Mouse (Mus musculus) c-Kit-positive CD71-negative TER-119-negative erythroid progenitor cells, embryonic 14.5 days (primary cell): ENCODE measurements around the gene Itga10.
"Not testable (repeated sequence)": the region's sequence is repeated elsewhere in the genome, so short reads cannot be mapped to it uniquely, and the experiment has no call there.

ENCODE experiments used
- DNase-seq: peaks from one replicate; pipeline ENCODE4 v3.0.0-alpha.2; 2013; ENCODE audit warnings: low read depth

Itga10 gene

DNA sequence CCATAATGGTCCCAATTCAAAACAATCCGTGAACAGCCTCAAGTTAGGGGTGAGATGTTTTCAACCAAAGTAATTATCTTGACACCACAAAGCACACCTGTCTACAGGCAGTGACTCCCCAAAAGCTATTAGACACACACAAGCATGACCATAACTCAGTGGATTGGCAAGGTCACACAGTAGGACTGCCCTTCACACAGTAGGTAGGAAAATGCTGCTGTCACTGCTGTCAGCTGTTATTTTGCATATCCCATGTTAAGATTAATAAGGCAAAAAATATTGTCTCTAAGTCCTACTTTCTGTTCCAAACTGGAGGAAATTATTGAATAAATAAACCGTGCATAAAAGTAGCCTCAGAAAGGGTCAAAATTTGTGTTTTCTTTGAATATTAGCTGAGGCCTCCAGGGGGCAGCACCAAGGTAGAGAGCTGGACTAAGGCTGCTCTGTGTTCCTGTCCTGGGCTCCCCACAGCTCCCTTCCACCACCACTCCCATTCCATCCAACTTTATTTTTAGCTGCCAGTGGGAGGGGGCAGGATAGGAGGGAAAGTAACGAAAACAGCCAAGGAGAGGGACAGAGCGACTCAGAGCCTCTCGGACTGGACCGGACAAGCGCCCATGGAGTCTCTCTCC, at the start of gene Itga10:
Itga10 (plus strand) TSS at position 567 of the 632 bp plus-strand sequence.
- no peak for DNase-seq

DNA sequence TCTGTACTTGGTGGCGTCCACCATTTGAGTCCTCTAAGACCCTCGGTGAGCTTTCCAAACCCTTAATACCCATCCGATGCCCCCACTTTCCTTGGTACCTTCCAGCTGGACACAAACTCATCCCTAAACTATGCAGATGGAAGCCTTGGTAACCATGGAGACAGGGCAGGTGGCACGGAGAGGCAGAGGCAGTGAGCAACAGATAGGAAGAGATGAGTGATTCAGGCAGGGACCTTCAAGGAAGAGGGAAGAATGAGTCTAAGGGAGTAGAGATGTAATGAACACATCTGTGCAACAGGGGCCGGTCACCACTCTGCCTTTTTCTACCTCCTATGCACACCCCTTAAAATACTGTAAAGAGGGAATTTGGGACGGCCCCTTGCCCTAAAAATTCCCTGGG, 49.7 kb upstream of the Itga10 start:
- no peak for DNase-seq

DNA sequence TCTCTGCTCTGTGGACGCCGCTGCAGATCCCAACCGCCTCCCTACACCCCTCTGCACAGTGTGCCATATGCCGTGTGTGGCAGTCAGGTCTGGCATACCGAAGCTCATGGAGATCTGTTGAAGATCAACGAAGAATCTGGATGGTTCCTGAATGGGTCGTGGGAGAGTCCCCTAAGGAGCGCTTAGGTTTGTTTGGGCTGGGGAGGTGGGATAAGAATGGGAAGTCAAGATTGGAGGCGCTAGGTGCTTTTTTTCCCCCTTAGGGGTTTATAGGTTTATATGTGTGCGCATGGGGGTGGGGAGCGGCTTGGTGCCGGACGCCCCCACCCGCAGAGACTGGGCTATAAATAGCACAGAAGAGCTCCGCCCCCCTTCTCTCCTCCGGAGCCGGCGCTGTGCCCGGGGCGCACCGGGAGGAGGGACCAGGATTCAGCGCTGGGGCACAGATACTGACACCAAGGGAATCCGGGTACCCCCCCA, 49.1 kb upstream of the Itga10 start, which contains the start of gene Ankrd34a:
Ankrd34a (plus strand) TSS at position 409 of the 480 bp plus-strand sequence.
- DNase-seq, result no peak

DNA sequence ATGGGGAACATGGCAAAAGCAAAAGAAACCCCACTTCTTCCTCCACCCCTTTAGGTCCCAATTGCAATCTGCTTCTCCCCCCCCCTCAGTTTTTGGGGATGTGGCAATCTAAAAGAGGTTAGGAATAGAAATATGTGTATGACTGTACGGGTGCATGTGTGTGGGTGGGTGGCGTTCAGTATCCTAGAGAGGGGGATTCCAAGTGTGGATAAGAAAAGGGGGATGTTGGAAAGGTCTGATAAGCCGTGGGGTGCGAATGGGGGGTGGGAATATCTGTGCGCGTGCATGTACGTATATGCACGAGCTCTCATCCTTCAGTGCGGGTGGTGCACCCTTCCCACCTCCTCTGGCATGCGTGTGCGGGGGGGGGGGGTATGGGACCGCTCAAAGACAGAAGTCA, 48.5 kb upstream of the Itga10 start:
- DNase-seq, result no peak

DNA sequence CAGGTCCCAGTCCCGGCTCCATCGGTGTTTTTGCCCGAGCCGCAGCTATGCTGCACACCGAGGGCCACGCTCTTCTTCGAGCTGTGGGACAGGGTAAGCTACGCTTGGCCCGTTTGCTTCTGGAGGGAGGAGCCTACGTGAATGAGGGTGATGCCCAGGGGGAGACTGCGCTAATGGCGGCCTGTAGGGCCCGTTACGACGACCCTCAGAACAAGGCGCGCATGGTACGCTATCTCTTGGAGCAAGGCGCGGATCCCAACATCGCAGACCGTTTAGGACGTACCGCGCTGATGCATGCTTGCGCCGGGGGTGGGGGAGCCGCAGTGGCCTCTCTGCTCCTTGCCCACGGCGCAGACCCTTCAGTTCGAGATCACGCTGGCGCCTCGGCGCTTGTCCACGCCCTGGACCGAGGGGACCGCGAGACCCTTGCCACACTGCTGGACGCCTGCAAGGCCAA, 47.9 kb upstream of the Itga10 start:
- no peak for DNase-seq

DNA sequence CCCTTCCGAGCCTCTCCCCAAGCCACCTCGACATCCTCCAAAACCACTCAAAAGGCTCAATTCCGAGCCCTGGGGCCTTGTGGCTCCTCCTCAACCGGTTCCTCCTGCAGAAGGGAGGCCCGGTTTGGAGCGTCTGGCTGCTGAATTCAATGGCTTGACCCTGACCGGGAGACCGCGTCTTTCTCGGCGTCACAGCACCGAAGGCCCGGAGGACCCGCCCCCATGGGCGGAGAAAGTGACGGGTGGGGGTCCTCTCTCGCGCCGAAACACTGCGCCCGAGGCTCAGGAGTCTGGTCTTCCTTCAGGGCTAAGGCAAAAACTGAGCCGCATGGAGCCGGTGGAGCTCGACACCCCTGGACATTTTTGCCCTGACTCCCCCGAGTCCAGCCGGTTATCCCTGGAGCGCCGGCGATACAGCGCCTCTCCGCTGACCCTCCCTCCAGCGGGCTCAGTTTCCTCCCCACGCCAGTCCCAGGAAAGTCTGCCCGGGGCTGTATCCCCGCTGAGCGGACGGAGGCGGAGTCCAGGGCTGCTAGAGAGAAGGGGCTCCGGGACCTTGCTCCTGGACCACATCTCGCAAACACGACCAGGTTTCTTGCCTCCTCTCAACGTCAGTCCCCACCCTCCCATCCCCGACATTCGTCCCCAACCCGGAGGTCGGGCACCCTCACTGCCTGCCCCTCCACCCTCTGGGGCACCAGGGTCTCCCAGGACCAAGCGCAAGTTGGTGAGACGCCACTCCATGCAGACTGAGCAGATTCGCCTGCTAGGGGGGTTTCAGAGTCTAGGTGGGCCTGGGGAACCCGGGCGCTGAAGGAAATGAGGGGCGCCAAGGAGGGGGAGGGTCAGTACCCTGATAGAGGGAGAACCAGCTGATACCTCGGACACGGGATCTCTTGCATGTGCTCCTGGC, 47.0 kb upstream of the Itga10 start:
- no peak for DNase-seq

DNA sequence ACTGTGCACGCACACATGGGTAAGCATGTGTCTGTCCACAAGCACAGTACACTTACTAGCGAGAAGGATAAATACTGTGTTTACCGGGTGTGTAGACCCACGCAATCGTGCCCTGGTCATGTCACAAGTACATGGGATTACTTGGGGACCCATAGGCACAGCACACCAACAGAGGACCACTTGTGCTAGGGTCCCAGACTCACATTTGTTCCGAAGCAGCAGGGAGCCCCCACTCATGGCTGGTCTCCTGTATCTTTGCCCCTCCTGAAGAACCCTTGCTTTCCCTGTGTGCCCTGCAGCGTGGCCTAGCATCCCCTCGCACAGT, 46.4 kb upstream of the Itga10 start:
- no peak for DNase-seq

DNA sequence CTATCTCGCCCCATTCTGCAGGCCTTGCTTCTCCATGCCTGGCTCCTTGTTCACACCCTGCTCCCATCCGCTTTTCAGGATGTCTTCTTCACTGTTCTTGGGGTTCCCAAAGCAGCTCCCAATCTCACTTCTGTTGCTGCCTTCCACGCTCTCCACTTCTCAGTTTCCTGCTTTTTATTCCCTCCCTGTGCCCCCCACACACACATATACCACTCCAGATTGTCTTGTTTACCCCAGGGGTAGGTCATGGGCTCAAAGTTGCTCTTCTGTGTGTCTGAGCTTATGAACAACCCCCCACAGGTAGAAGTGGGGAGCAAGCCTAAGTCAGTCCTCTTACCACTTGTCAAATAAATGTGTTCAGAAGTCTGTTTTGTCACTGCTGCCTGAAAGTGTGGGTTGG, 46.0 kb upstream of the Itga10 start:
- no peak for DNase-seq

DNA sequence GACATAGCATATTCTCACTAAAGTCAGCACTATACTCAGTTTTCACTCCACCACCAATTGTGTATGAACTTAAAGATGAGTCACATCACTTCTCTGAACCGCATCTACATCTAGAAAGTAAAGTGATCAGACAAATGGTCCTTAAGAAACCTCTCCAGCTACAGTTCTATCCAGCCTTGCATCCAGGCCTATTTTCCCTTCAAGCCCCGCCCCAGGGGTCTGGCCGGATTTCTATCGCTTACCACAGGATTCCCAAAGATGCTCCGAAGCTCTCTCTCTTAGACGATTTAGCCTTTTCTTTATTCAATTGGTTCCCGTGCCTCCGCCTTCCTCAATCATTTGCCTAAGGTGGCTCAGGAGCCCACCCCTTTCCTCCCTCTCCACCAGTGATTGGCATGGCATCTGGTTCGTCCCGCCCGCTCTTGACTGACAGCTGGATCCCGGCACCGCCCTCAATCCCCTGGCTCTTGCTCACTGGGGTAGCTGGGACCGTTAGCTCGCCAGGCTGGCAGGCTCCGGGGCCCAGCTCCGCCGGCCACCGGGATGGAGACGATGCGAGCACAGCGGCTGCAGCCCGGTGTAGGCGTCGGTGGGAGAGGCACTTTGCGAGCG, 44.6 kb upstream of the Itga10 start, which contains the start of gene Lix1l:
Lix1l (plus strand) TSS at position 511 of the 612 bp plus-strand sequence.
- DNase-seq, result peak; percentile 86

DNA sequence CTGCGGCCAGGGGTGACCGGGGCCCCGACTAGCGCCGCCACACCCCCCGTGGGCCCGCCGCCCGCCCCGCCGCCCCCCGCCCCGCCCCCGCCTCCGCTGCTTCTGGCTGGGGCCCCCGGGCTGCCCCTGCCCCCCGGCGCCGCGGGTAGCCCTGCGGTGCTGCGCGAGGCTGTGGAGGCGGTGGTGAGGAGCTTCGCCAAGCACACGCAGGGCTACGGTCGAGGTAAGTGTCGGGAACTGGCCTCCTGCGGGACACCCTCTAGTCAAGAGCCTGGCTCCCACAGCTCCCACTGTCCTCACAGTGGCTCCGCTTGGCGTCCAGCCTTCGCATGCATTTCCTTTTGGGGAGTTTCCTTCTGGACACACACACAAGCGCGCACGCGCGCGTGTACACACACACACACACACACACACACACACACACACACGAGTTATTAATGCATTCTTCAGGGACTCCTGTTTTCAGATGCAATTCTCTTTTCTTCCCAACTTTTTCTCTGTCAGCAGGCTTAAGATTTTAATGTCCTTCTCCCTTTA, 44.1 kb upstream of the Itga10 start:
- no peak for DNase-seq

DNA sequence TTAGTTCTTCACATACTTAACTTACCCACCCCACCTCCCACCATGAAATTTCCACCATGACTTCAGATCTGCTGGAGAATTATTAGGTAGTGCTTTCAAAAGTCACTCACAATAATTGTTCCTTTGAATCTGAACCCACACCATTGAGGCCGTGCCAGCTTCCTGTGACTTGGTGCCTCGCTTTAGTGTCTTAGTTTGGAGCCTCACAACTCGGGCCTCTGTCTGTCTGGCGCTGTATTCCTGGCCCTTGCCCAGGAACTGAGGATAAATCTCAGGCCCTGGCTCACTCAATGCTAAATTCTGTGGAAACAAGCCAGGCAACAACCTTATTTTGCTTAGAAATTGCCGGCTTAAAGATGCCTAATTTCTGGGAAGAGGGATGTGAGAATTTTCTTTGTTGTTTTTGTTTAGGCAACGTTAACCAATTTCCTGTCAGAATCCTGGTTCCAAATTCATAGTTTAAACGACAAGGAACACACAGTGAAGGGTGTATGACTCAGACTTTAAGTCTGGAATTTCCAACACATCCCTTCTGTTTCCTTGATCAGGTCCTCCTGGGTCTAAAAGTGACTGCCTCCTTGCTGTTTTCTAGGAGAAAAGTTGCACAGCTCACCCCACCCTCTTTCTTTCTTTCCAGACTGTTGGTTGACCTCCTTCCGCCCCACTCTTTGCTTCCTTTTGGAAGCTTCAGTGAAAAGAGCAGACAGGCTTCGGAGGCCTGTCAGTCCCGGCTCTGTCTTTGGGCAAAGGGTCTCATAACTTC, 43.3 kb upstream of the Itga10 start:
- DNase-seq, result no peak

DNA sequence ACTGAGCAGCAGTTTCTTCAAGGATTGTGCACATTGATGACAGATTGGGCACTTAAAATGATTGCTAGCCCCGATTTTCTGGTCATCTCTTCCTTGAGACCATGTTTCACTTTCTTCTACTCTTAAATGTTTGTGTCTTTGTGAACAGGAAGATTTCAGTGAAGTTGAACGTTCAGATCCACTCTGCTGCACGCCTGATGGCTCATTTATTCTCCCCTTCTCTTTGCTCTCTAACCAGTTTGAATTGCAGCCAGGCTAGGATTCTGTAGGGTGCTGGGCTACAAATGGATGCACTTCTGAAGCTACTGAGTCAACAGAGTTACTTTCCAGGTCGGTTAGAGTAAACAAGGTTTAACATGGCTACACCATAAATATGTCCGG, 42.7 kb upstream of the Itga10 start:
- no peak for DNase-seq

DNA sequence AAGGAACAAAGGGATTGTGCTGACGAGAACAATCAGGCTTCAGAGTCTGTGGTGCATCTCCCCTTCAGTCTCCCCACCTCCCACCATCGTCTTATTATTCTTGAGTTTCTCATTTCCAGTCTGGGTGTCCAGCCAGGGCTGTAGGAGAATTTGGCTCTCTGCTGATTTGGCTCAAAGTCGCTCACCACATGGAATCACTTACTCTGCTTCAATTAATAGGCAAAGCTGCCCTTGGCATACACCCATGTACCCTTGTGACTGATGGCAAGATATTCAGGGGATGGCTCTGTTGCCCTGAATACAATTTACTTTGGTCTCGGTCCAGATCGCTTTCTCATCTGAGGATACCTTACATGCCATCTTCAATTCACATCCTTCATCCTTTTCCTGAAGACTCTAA, 42.1 kb upstream of the Itga10 start:
- no peak for DNase-seq

DNA sequence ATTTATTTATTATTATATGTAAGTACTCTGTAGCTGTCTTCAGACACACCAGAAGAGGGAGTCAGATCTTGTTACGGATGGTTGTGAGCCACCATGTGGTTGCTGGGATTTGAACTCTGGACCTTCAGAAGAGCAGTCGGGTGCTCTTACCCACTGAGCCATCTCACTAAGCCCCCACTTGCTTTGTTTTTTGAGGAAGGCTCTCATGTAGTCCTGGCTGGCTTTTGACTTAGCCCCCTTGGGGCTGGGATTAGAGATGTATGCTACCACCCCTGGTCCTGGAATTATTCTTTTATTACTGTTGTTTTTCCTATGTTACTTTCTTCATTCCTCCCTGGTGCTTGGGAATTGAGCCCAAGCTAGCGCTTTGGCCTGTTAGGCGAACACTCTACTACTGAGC, 39.4 kb upstream of the Itga10 start:
- DNase-seq, result not testable (repeated sequence)

DNA sequence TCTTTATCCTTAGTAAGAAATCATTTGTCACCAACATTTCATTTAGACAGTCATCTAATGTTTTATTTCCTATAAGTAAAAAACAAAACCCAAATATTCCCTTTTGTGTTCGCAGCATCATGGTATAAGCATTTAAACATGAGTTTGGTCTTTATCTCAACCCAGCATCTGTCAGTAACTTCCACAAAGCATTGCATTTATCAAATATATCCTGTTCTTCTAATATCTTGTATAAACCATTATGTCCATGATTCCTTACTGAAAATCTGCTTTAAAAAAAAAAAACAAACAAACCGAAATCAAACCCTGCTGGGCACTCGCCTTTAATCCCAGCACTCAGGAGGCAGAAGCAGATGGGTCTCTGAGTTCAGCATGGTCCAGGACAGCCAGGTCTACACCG, 38.8 kb upstream of the Itga10 start:
- no peak for DNase-seq

DNA sequence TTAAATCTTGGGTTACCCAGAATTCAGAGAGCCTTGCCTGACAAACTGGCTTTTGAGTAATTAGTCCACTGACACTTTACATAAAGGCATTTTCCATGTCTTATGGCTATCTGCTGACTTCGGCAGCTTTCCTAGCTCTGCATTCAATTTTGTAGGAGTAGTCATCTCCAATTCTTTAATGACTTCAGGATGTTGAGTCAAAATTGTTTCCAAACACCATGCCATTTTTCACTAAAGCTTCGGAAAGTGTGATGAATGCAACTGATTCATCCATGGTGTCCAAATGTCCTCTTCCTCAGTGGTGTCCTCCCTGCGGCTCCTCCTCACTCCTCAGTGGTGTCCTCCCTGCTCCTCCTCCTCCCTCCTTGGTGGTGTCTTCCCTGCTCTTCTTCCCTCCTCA, 27.4 kb upstream of the Itga10 start:
- no peak for DNase-seq

DNA sequence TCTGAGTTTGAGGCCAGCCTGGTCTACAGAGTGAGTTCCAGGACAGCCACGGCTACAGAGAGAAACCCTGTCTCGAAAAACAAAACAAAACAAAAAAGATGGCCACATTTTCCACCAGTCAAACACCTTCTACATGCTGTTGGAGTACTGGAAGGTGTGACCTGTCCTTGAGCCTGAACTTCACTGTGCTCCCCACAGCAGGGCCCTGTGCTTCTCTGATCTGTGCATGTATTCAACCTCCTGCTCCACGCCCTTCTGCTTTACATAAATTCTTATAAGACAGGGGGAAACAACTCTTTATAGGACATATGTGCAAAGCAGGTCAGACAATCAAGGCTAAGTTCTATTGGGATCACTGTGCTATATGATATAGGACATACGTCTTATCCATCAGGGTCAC, 22.2 kb upstream of the Itga10 start:
- DNase-seq, result no peak

DNA sequence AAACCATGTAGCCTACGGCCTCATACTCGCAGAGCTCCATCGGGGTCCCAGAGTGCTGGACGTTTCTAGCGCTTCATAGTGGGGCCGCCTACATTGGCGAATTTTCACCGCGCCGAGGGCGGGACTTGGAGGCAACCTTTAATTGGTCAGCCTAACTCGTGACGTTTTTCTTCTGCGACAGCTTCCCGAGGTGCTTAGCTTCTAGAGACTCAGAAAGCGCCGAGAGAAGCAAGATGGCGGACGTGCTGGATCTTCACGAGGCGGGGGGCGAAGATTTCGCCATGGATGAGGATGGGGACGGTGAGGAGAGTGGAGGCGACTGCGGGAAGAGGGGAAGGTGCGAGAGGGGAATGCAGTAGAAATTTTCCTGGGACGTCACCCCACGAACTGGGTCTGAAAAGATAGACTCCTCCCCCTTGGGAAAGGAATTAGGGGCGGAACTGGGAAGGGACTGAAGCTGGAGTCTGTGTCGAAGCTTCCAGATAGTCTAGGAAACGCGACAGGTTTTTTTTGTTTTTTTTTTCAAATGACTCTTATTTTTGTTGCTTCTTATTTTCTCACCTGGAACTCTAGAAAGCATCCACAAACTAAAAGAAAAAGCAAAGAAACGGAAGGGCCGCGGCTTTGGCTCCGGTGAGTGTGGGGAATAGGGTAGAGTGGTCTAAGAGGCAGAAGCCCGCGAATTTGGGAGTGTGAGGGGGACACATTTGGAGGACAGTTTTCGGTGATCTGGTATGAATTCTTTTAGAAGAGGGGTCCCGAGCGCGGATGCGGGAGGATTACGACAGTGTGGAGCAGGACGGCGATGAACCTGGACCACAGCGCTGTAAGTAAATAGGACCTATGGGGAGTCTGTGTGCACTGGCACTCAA, 15.4 kb upstream of the Itga10 start, which contains the start of gene Rbm8a:
Rbm8a (plus strand) TSS at position 205 of the 872 bp plus-strand sequence.
- peak; percentile 98 for DNase-seq

DNA sequence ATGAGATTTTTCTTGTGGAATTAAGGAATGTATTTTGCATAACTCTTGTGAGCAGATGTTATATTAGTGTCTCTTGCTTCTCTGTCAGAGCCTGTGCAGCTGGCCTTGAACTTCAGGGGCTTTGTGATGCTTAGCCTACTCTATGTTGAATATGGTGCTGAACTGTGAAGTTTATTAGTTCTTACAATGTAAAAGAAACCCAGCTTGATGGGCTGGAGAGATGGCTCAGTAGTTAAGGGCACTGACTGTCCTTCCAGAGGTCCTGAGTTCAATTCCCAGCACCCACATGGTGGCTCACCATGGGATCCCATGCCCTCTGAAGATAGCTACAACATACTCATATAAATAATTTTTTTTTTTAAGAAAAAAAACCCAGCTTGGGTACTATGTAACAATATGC, 13.3 kb upstream of the Itga10 start:
- DNase-seq, result no peak

DNA sequence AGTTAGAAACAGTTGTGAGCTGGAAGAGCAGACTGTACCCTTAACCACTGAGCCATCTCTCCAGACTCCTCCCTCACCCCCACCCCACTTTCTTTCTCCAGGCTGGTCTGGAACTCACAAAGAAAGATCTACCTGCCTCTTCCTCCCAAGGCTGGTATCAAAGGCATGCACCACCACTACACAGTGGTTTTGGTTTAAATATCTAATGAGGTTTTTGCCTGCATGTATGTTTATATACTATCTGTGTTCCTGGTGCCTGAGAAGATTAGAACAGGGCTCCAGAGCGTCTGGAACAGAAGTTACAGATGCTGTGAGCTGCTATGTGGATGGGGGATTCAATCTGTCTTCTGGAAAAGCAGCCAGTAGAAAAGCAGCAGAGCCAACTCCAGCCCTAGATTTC, 11.4 kb upstream of the Itga10 start:
- DNase-seq, result no peak
